Mouse (Mus musculus) T-helper 2 cell (primary cell): ENCODE measurements around the gene Hist1h3c.
"Not testable (repeated sequence)": the region's sequence is repeated elsewhere in the genome, so short reads cannot be mapped to it uniquely, and the experiment has no call there.

ENCODE experiments used
- in situ Hi-C: fragments of 300-600 bp; cut with MboI, MseI; formaldehyde crosslinking; loops from one replicate; pipeline ENCODE4 v1.15.1; 2025; ENCODE audit warnings: high pct_unique_total_duplicates

The Hist1h3c gene

GRCm38 (mm10) chr13:23709714-23710373 lies 35.6 kb downstream of the Hist1h3c start:
- in situ Hi-C loops = no loop called here

GRCm38 (mm10) chr13:23708654-23709053 lies 36.7 kb downstream of the Hist1h3c start:
- in situ Hi-C loops = no loop called here

GRCm38 (mm10) chr13:23708041-23708440 lies 37.4 kb downstream of the Hist1h3c start:
- in situ Hi-C loops = no loop called here

GRCm38 (mm10) chr13:23706771-23707170 lies 38.6 kb downstream of the Hist1h3c start:
- in situ Hi-C loops = no loop called here

GRCm38 (mm10) chr13:23705751-23706356 lies 39.5 kb downstream of the Hist1h3c start:
- in situ Hi-C loops = no loop called here

- in situ Hi-C loops = not testable (repeated sequence)
These were observed 42.6 kb downstream of the Hist1h3c start for GRCm38 (mm10) chr13:23702801-23703200.

GRCm38 (mm10) chr13:23702220-23702619 lies 43.2 kb downstream of the Hist1h3c start:
- in situ Hi-C loops = no loop called here

- in situ Hi-C loops = no loop called here
These were observed 44.4 kb downstream of the Hist1h3c start for GRCm38 (mm10) chr13:23700786-23701520.

GRCm38 (mm10) chr13:23699767-23700166 lies 45.6 kb downstream of the Hist1h3c start:
- in situ Hi-C loops = loop anchor here (5.0 kb wide), 1 partner anchor 33 kb away; no protein-coding TSS in a partner anchor

GRCm38 (mm10) chr13:23698996-23699395 lies 46.4 kb downstream of the Hist1h3c start:
- in situ Hi-C loops = loop anchor here (5.0 kb wide), 1 partner anchor 33 kb away; no protein-coding TSS in a partner anchor

GRCm38 (mm10) chr13:23698300-23698693 lies 47.1 kb downstream of the Hist1h3c start, which contains the start of gene Hist1h4c:
TSS of gene Hist1h4c (minus strand) at chr13:23698454.
- in situ Hi-C loops = loop anchor here (5.0 kb wide), 1 partner anchor 34 kb away; no protein-coding TSS in a partner anchor

GRCm38 (mm10) chr13:23697491-23698299 lies 47.7 kb downstream of the Hist1h3c start:
- in situ Hi-C loops = loop anchor here (5.0 kb wide), 1 partner anchor 35 kb away; no protein-coding TSS in a partner anchor

GRCm38 (mm10) chr13:23696061-23696474 lies 49.3 kb downstream of the Hist1h3c start:
- in situ Hi-C loops = loop anchor here (5.0 kb wide), 1 partner anchor 36 kb away; no protein-coding TSS in a partner anchor

GRCm38 (mm10) chr13:23695514-23695913 lies 49.9 kb downstream of the Hist1h3c start, which contains the start of gene Hist1h1t:
TSS of gene Hist1h1t (plus strand) at chr13:23695814.
- in situ Hi-C loops = loop anchor here (5.0 kb wide), 1 partner anchor 37 kb away; no protein-coding TSS in a partner anchor
